In genomic region chr13:109907634-109908033, GRCm38 (mm10) we compare ENCODE assay signal across 8 mouse cellular contexts.
DNase-seq lines count a peak whose midpoint lies in the region; ATAC-seq and TF ChIP-seq lines count a peak whose summit lies in the region.

No protein-coding gene starts in this region.

- H3K4me1 ChIP-seq in kidney, adult 2 months (ENCODE audit: control insufficient read depth, insufficient read depth, low read length), result peaks cover 3% of the 10 kb centered on the region; the same call in 1 of the 2 replicates
- H3K4me1 ChIP-seq in limb, embryonic 11.5 days (ENCODE audit: control insufficient read depth, insufficient read depth, low read length), result peaks cover 22% of the 10 kb centered on the region
- H3K4me1 ChIP-seq in olfactory bulb, adult 2 months (ENCODE audit: control insufficient read depth, insufficient read depth, low read length), result peaks cover 10% of the 10 kb centered on the region; the same call in 1 of the 2 replicates

- ATAC-seq in erythroid progenitor cell, adult 5-6 weeks (replicated peaks; ENCODE audit: low FRiP score, poor library complexity, severe bottlenecking), result peak; percentile 93
- ATAC-seq in limb, embryonic 11.5 days (ENCODE audit: insufficient number of reproducible peaks, low FRiP score, low TSS enrichment, low read depth), result no peak

- peak; percentile 43 for DNase-seq in ovary, postnatal 14 days (ENCODE audit: low spot score)
- DNase-seq in ovary, adult 18-20 months (ENCODE audit: low spot score), result no peak
- peak; percentile 83 for DNase-seq in brain, embryonic 14.5 days (ENCODE audit: low read depth)
- peak; percentile 75 for DNase-seq in kidney, adult 2 months
- peak; percentile 78 for DNase-seq in limb, embryonic 11.5 days (ENCODE audit: low spot score)
- DNase-seq in thymus, postnatal 10 days (ENCODE audit: low spot score in 2 of 2), result peak; percentile 89 to 92

- 21% methylated on average over 9 of the region's 9 CpGs for WGBS in kidney, adult 2 months
- WGBS in limb, embryonic 11.5 days, result 34% methylated on average over 9 of the region's 9 CpGs
- 19% methylated on average over 9 of the region's 9 CpGs for WGBS in olfactory bulb, adult 2 months

- TF ChIP-seq POLR2A in brain, embryonic 14.5 days (IDR thresholded peaks at IDR 0.05; ENCODE audit: borderline replicate concordance, extremely low read depth, insufficient read depth, insufficient read length, poor library complexity, severe bottlenecking), result no peak
- no peak for TF ChIP-seq POLR2A in kidney, adult 2 months (IDR thresholded peaks at IDR 0.05; ENCODE audit: low read depth, low read length)
- no peak for TF ChIP-seq POLR2A in olfactory bulb, adult 2 months (IDR thresholded peaks at IDR 0.05; ENCODE audit: insufficient read depth, low read depth, low read length)

- no peaks in the 10 kb centered on the region for H3K27me3 ChIP-seq in kidney, adult 2 months (replicated peaks; ENCODE audit: control insufficient read depth, insufficient read depth, low read length)
- no peaks in the 10 kb centered on the region for H3K27me3 ChIP-seq in limb, embryonic 11.5 days (ENCODE audit: control insufficient read depth, insufficient read depth, low read length)

- TF ChIP-seq CTCF in brain, embryonic 14.5 days (IDR thresholded peaks at IDR 0.05; ENCODE audit: borderline replicate concordance, extremely low read depth, insufficient read depth, insufficient read length), result peak; percentile 80
- TF ChIP-seq CTCF in kidney, adult 2 months (conservative IDR thresholded peaks at IDR 0.05; ENCODE audit: insufficient read depth, insufficient read length, low read depth, low read length), result peak; percentile 88
- peak; percentile 52 for TF ChIP-seq CTCF in olfactory bulb, adult 2 months (IDR thresholded peaks at IDR 0.05; ENCODE audit: insufficient read depth, low read depth, low read length)

- no peaks in the 10 kb centered on the region for H3K9me3 ChIP-seq in limb, embryonic 11.5 days (ENCODE audit: control insufficient read depth, low read length)

- H3K9ac ChIP-seq in limb, embryonic 11.5 days (ENCODE audit: low read length), result no peak overlapping the region

- no peaks in the 10 kb centered on the region for H3K36me3 ChIP-seq in kidney, adult 2 months (ENCODE audit: control insufficient read depth, insufficient read depth, low read length)
- no peaks in the 10 kb centered on the region for H3K36me3 ChIP-seq in limb, embryonic 11.5 days (ENCODE audit: control insufficient read depth, insufficient read depth, low read length)

- no peak overlapping the region for H3K27ac ChIP-seq in kidney, adult 2 months (ENCODE audit: insufficient read depth, low read depth, low read length)
- no peak overlapping the region for H3K27ac ChIP-seq in limb, embryonic 11.5 days (replicated peaks; ENCODE audit: low read depth, low read length)
- H3K27ac ChIP-seq in olfactory bulb, adult 2 months (ENCODE audit: insufficient read depth, low read depth, low read length), result no peak overlapping the region

- no peak overlapping the region for H3K4me3 ChIP-seq in kidney, adult 2 months (ENCODE audit: insufficient read depth, low read depth, low read length)
- no peak overlapping the region for H3K4me3 ChIP-seq in limb, embryonic 11.5 days (ENCODE audit: low read depth, low read length)
- H3K4me3 ChIP-seq in olfactory bulb, adult 2 months (ENCODE audit: insufficient read depth, low read depth, low read length), result no peak overlapping the region

- no peak overlapping the region for H3K4me2 ChIP-seq in limb, embryonic 11.5 days (ENCODE audit: low read depth, severe bottlenecking)
